Mouse (Mus musculus): ENCODE measurements at regions not wholly inside any gene's neighbourhood (a gene's known extent, or its start where the extent isn't known, plus 50 kb on each side); places are given as distances from the start of the nearest gene placed in this dataset.
"Not testable (repeated sequence)": the region's sequence is repeated elsewhere in the genome, so short reads cannot be mapped to it uniquely, and the experiment has no call there.

GRCm38 (mm10) chr1:17311392-17311791, 834.3 kb downstream of the Crisp4 start:
- DNase-seq (ENCODE audit: extremely low spot score in 1 of 2, low spot score in 2 of 2); intact Hi-C loops (cut with DNase I): not testable (repeated sequence)

- intact Hi-C loops (cut with DNase I); DNase-seq (ENCODE audit: extremely low spot score in 1 of 2, low spot score in 2 of 2): not testable (repeated sequence)
Measured at GRCm38 (mm10) chr1:17309928-17310327, 835.8 kb downstream of the Crisp4 start.
